In the genomic region with DNA sequence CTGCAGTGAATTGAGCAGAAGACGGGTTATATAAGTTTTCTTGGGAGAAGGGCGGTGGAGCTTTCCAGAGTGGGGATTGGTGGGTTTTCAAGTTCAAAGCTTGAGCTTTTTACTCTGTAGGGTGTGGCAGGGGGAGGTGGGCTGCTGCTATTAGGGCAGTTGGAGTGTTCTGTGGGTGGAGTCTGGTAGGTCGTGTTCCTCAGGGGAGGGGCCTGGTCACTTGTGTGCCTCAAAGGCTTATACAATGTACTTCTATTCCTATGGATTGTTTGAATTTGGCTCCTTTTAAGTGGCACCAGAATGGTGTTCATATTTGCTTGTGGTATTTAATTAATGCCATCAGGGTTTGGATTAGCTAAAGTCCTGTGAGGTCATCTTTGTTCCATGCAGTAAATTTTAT, we compare ENCODE assay signal across 22 mouse cellular contexts. TPM values are rescaled to one million over a fixed set of nuclear protein-coding genes. Genes with fewer than 3 reads are reported as not detected.
DNase-seq lines count a peak whose midpoint lies in the region; ATAC-seq and TF ChIP-seq lines count a peak whose summit lies in the region.
"Had no signal": no experiment of that assay in that cellular context is flagged by ENCODE, and none has a peak within 500 bp of the region (broad histone marks: within the 10 kb centered on the region; RNA-seq: fewer than 3 reads in every experiment).

No protein-coding gene starts in this region.

- ATAC-seq in lung, postnatal 0 days = peak; percentile 49
- ATAC-seq in megakaryocyte progenitor cell, adult 5-6 weeks (replicated peaks; ENCODE audit: poor library complexity) = 0 out of 2 replicates have a peak, but pooled peaks have one; percentile 9
- ATAC-seq: activated CD4-positive, CD25-positive, alpha-beta regulatory T cell, adult 4 months; forebrain, embryonic 13.5 days; midbrain, embryonic 16.5 days had no signal

- no peak for TF ChIP-seq EP300 in lung, postnatal 0 days (IDR thresholded peaks at IDR 0.05)

- 48% methylated on average over 3 of the region's 3 CpGs for WGBS in lung, postnatal 0 days

- no peak overlapping the region for H3K27ac ChIP-seq in lung, postnatal 0 days (ENCODE audit: low read length)
- H3K27ac ChIP-seq: forebrain, embryonic 13.5 days; left cerebral cortex, adult 2 months had no signal

- H3K4me2 ChIP-seq in lung, postnatal 0 days (replicated peaks; ENCODE audit: low read depth, low read length) = no peak overlapping the region
- H3K4me2 ChIP-seq: forebrain, embryonic 13.5 days had no signal

- DNase-seq in heart, adult 11 months = peak; percentile 25
- no peak for DNase-seq in heart, adult 9 months (ENCODE audit: low spot score in 2 of 2)
- no peak for DNase-seq in lung, postnatal 0 days (ENCODE audit: low spot score)
- DNase-seq in lung, postnatal 36 days = no peak
- no peak for DNase-seq in cerebellum, postnatal 10 days
- DNase-seq in right cerebral cortex, postnatal 14 days = no peak
- DNase-seq: adrenal gland, postnatal 25 days; cerebellum, adult 18-20 months; cerebellum, postnatal 36 days; gastrocnemius, postnatal 14 days; kidney, postnatal 36 days; left cerebral cortex, postnatal 4 days; lung, postnatal 14 days; right cerebral cortex, postnatal 4 days; thymus, postnatal 25 days had no signal

- H3K9me3 ChIP-seq in lung, postnatal 0 days (ENCODE audit: low read length) = no peaks in the 10 kb centered on the region
- H3K9me3 ChIP-seq: forebrain, embryonic 13.5 days; G1E had no signal

- H3K4me3 ChIP-seq in lung, postnatal 0 days (ENCODE audit: low read depth, low read length) = no peak overlapping the region
- H3K4me3 ChIP-seq: erythroblast, embryonic 14.5 days; forebrain, embryonic 13.5 days; left cerebral cortex, adult 2 months had no signal

- no peak overlapping the region for H3K9ac ChIP-seq in lung, postnatal 0 days (replicated peaks; ENCODE audit: low read depth)
- H3K9ac ChIP-seq: forebrain, embryonic 13.5 days had no signal

- H3K4me1 ChIP-seq in lung, postnatal 0 days (ENCODE audit: insufficient read depth, low read depth, low read length) = no peaks in the 10 kb centered on the region
- H3K4me1 ChIP-seq: forebrain, embryonic 13.5 days had no signal

- no peak for TF ChIP-seq CTCF in lung, postnatal 0 days (IDR thresholded peaks at IDR 0.05)

- no peaks in the 10 kb centered on the region for H3K36me3 ChIP-seq in lung, postnatal 0 days (ENCODE audit: insufficient read depth, low read length)
- H3K36me3 ChIP-seq: G1E had no signal

- no peaks in the 10 kb centered on the region for H3K27me3 ChIP-seq in lung, postnatal 0 days (replicated peaks; ENCODE audit: insufficient read depth, low read length)
- H3K27me3 ChIP-seq: forebrain, embryonic 13.5 days had no signal

RNA-seq across cellular contexts. Expression of a gene that starts 12.6 kb away (rescaled TPM):
- 128 and 130 TPM in 2 replicates for polyA plus RNA-seq in lung, postnatal 0 days (2015; fragmentation: Nextera tagmentation; extraction: Ambion mirVana)
- total RNA-seq in megakaryocyte progenitor cell, adult 5-6 weeks (2015) = 41.7 and 53.7 TPM in 2 replicates
- 81.6 and 90.2 TPM in 2 replicates for total RNA-seq in megakaryocyte progenitor cell, adult 5-6 weeks (2017)
